Mouse (Mus musculus) activated CD4-positive, CD25-positive, alpha-beta regulatory T cell, adult 4 months (primary cell): ENCODE measurements around the gene Foxred2. TPM values are rescaled to one million over a fixed set of nuclear protein-coding genes. Genes with fewer than 3 reads are reported as not detected.

ENCODE experiments used
- ATAC-seq: one replicate; pipeline ENCODE4 v1.8.0; 2017
- polyA plus RNA-seq, 2 experiments: library from polyadenylated mRNA; unstranded; fragments of 100-300 nt; shearing (Covaris generic); gene quantifications; one replicate each; pipeline ENCODE4 v1.2.1; 2017

Gene Foxred2
- polyA plus RNA-seq, 2 experiments from 2014 or later = 2.0 TPM

DNA sequence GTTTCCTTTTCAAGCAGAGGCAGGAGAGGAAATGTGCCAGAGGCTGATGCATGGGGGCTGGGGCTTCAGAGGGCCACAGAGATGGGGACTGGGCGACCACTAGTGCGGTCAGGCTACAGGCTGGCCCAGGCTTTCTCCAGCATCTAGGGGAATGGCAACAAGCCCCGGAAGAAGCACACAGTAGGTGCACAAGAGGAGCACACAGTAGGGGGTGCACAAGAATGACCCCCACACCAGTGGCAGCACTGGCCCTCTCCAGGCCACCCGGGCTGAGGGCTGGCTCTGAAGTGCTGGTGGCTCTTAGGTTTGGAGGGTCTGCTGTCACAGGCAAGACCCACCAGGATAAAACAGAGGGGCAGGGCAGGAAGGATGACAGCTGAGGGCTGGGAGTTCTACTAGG, 41.2 kb downstream of the Foxred2 start:
- ATAC-seq = no peak

DNA sequence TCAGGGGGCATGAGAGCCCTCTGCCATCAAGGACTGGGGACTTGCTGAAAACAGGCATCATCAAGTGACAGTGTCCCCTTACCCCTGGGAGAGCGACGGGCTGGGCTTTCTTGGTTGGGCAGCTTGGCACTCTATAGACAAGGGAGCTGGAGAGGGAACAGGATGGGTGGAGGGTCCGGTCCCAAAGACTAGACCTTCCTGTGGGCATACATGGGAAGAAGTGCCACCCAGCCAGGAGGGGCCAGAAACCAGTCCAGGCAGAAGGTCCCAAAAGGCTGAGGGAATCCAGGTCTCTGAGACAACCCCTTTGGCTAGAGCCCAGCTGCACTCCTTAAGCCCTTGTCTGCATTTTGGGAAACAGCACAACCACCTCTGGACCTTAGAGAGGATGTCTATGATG, 42.0 kb downstream of the Foxred2 start:
- ATAC-seq = no peak

DNA sequence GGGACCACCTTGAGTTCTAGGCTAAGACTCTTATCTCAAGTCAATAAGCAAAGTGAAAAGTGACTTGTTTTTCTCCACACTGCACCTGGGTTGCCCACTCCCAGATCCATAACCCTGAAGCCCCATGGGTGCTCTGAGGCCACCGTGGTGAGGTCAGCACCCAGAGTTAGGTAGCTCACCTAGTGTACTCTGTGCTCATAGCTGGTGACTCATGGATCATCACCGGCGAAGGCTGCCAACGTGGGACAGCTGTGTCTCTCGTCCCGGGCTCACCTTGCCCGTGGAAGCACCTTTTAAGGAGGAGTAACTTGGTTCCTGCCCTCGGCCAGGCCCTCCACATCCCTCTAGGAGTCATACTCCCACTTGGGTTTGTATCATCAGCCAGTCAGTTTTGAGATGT, 43.5 kb downstream of the Foxred2 start:
- ATAC-seq = no peak

DNA sequence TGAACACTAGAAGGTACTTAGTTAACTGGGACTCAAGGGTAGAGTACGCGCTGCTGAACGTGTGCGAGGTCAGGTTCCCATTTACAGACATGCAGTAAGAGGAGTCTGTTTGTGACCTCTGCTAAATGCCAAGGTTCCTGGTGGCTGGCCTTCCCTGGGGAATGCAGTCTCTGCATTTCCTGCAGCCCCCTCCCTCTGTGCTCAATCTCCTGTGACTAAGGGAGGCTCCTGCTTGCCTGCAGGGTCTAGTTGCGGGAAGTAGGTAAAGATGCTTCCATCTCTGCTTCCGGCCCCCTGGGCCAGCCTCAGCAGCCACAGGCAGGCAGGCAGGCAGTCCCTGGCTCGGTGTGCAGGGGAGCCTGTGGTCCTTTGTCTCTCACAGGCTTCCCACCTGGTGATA, 43.9 kb downstream of the Foxred2 start:
- no peak for ATAC-seq

DNA sequence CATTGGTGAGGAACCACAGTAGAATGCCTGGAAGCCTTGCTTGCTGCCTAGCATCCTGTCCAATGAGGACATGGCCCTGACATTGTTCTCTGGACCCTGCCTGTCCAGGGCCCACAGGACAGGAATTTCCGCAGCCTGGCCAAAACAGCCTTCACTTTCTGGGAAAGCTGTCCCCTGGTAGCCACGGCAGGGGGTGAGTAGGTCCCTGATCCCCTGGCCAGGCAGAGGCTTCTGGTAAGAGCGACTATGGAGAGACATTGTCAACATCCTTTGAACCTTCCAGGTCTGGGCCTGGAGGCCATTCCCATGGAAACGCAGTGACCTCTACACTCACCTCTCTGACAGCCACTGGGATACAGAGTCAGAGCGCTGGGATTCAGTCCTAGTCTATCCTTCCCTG, 44.5 kb downstream of the Foxred2 start:
- no peak for ATAC-seq

DNA sequence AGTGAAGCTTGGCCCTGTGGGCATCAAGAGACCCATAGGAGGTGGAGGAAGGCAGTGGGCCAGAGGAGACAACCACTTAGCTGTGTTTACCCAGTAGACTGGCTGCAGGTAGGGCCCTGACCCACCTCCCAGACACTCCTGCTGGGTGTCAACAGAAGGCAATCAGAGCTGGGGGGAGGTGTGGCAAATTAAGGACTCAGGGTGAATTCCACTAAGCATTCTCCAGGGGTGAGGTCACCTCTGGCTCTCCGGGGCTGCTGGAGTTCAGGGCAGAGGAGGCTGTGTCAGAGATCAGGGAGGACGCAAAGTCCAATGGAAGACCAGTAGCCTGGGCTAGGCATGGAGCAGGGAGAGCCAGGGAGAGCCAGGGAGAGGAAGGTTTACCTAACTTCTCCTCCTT, 45.5 kb downstream of the Foxred2 start:
- ATAC-seq = no peak

DNA sequence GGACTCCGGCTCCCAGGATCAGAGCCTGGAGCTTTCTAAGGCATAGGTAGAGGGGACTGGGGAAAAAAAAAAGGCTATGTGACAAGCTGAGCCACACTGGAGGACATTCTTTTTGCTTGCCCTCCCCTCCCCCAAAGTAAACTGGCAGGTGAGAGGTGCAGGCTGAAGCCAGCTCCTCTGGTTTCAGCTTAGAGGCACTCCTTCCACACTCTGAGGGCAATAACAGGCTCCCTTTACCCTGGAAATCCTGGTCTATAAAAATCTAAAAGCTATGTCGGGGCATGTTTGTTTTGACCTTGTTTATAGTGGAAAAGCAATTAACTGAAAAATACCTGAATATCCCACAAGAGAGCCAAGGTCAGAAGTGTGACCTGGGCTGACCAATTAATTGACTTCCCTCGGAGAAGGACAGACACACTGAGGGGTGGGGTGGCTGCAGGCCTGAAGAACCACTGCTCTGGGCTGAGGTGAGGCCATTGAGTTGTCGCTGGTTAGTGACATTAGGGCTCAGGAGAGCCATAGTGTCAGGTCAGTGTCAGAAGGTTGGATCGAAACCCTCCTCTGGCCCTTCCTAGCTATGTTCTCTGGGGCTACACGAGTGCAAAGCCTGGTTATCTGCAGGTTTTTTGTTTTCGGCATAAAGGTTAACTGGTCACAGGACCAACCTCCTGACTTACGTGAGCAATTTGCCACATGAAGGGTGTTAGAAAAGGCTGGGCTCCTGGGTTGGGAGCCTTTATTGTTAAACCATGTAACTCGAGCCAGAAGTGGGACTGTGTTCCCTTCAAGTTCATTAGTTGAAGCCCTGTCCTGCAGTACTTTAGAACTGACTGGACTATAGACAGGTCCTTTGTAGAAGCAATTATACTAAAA, 48.6 kb downstream of the Foxred2 start:
- ATAC-seq = no peak

DNA sequence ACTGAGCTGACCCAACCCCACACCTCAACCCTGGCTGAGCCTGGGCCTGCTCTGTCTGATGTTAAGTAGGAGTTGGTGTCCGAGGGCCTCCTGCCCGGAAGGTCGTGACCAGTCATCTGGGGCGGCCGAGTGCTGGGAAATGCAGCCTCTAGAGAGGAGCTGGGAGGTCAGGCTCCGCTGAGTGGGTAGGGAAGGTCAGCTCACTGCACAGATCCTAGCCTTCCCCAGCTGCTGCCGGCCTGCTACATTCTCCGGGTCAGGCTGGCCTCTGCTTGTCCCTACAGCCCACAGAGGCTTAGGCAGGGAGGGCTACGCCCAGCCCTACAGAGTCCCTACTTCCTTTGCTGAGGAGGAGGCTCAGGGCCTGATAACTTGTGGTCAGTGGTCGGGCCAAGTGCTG, 50.0 kb downstream of the Foxred2 start:
- no peak for ATAC-seq

DNA sequence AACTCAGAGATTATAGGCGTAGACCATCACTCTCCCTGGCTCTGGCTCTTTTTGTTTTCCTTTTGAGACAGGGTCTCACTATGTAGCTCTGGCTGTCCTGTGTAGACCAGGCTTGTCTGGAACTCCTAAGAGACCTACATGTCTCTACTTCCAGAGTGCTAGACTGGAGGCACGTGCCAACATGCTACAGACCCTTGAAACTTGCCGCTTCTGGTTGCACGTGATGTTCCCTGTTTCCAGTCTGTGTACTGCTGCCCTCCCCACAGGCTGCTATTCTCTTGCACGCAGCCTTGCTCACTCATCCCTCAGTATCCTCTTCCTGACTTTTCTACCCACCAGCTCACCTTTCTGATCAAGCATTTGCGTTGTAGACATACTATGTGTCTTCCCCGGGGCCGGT, 50.4 kb downstream of the Foxred2 start:
- no peak for ATAC-seq

DNA sequence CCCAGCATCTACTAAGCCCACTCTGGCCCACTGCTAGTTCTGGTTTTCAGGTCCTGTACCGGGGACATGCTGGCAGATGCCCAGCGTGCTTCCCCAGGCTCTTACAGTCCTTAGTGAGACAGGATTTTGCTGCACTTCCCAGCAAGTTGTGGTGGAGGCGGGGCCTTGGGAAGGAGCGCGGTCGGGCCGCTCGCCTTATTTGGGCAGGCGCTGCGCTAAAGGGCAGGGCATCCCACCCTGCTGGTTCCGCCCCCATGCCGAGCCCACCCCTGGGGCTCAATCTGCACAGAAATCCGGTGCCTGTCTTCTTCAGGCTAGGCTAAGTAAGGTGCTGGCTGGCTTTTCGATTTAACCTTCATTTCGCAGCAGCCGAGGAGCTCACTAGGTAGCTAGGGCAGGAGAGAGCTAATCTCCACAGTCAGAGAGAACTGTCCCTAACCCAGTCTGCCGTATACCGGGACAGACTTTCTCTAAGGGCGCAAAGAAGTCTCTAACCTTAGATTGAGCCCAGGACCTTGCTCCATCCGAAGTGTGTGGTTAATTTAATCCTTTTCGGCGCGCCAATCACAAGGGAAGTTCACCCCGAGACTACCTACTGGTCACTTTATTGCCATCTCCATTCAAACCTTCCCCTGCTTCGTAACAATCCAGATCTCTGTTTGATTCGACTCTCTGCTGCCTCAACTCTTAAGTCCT, 51.1 kb downstream of the Foxred2 start:
- ATAC-seq = peak; percentile 40

DNA sequence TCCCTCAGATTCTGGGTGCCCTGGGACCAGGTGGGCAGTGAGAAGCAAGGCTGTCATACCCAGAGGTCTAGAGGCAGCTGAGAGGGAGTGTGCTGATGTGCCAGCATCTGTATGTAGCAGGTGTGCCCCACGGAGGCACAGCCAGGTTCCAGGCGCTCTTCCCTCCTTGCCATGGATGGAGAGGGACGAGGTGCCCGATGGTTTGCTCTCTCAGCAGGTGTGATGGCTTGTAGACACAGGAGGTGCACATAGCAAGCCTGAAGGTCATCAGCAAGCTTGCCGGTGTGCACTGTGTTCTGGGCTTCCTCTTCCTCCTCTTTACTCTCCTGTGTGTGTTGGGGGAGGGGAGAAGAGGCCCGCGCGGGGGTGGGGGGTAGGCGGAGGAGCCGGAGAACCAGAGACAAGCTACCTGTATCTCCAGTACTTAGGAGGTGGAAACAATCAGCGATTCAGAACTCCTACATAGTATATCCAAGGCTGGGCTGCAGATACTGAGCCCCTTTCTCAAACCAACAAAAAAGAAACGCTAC, 52.1 kb downstream of the Foxred2 start:
- ATAC-seq = peak; percentile 57

DNA sequence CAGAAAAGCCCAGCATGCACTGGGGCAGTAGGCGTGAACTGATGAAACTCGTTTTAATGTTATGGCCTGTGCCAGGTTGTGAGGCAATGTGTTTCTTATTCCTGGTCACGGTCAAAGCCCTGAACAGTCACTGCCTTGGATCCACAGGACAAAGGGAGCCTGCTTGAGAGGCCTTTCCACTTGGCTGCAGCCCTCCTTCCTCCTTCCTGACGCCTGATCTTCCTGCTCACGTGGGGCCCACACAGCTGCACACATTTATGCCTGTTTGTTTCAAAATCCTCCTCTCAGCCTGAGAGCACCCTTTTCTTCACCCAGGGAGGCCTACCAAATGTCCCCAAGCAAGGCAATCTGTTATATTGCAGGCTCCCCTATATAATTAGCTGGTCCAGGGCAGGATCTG, 53.3 kb downstream of the Foxred2 start:
- ATAC-seq = no peak

DNA sequence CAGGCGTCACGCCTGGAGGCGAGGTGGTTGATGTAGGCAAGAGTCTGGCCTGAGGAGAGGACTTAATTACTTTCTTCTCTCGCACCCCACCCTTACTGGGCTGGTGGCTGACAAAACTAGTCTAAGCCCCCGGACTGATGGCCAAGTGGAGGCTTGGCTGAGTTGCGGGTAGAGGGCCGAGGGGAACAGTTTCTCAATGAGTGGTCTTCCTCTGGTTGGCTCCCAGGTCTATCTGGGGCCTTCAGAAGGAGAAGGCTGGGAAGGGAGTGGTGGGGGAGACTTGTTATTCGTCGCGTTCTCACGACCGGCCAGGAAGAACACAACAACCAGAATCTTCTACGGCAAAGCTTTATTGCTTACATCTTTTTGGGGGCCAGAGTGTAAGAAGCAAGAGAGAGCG, 61.6 kb downstream of the Foxred2 start:
- ATAC-seq = no peak

DNA sequence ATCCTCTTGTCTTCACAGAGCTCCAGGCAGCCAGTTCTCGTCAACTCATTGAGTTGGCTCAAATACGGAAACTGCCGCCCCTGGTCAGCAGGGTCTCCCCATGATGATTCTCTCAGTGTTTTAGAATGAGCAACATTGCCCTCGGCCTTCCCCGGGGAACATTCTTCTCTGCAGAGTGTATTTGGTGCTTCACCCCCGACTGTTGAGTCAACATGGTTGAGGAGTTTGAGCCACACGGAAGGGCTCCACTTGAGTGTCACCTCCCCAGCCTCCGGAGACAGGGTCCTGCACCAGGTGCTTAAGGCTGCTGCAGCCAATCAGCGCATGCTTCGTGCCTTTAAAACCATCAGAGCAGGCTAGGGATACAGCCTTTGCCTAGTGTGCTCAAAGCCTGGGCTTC, 63.2 kb downstream of the Foxred2 start:
- ATAC-seq = no peak

DNA sequence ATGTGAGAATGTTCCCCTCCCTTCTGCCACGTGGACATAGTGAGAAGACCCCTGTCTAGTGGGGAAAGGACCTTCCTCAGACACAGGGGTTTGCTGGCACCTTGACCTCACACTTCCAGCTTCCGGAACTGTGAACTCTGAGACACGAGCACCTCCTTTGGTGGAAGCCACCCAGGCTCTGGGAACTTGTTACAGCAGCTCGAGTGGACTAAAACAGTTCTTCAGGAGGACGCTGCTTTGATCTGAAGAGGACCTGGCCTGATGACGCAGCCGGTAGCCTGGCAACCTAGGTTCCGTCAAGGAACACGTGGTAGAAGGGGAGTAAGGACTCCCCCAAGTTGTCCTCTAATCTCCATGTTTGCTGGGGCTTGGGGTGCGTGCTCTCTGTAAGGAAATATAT, 64.1 kb downstream of the Foxred2 start:
- no peak for ATAC-seq

DNA sequence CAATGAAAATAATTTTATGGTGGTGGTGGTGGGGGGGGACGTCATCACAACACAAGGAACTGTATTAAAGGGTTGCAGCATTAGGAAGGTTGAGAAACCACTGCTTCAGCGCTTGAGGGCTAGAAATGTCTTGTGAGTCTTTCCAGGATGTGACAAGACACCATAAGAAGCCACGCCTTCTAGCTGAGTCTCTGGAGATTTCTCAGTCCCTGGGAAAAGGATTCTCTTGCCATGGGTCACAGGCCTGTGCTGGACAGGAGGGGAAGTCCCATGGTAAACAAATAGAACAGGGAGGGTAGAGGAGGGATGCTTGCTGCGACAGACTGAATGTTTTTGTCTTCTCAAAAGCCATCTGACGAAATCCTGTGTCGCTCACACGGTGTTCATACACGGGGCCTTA, 64.8 kb downstream of the Foxred2 start:
- no peak for ATAC-seq

Other genes starting within 250 kb of the Foxred2 start
- 10 to 100 TPM; 43.8 to 61.2 TPM for gene Apol9b, start 227.7 kb downstream of the Foxred2 start, polyA plus RNA-seq
- not detected for gene Apol8, start 199.7 kb downstream of the Foxred2 start, polyA plus RNA-seq
- 100 to 1,000 TPM; 243 to 280 TPM for gene Myh9, start 114.5 kb downstream of the Foxred2 start, polyA plus RNA-seq
- 100 to 1,000 TPM; 219 to 245 TPM for gene Txn2, start 27.7 kb downstream of the Foxred2 start, polyA plus RNA-seq
- 100 to 1,000 TPM; 169 to 182 TPM for gene Eif3d, start 14.1 kb upstream of the Foxred2 start, polyA plus RNA-seq
- under 1 TPM in 1 of 2 experiments, not detected in 1; 0.09 TPM for gene Cacng2, start 163.3 kb upstream of the Foxred2 start, polyA plus RNA-seq
- gene Ift27, start 217.4 kb upstream of the Foxred2 start, polyA plus RNA-seq = 10 to 100 TPM; 58.3 to 71.2 TPM
- not detected for gene Pvalb, start 249.7 kb upstream of the Foxred2 start, polyA plus RNA-seq